Mouse (Mus musculus): ENCODE results near the gene Faah. TPM values are rescaled to one million over a fixed set of nuclear protein-coding genes. Genes with fewer than 3 reads are reported as not detected.

Gene Faah
- polyA plus RNA-seq, 1 experiment from 2014 or later, result 1.2 TPM

DNA sequence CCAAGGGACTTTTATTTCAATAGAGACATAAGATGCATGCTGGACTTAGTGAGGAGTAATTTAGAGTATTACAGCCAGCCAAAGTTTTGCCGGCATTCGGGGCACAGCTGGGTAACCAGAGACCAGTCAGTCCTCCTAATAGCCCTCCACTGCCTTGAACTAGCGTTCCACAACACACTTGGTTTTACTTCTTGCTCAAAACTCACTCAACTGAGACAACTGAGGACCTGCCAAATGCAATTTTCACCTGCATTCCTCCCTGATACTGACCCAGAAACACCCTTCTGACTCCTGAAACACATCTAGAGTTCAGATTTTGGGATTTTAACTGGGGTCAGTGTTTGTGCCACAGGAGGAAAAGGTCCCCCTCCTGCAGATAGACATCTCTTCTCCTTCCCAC, 1.3 kb downstream of the Faah start:
- no peak overlapping the region for H3K4me2 ChIP-seq (ENCODE audit: low read depth, low read length, severe bottlenecking)
- no peaks in the 10 kb centered on the region for H3K9me3 ChIP-seq (ENCODE audit: control insufficient read depth, low read length)
- peaks cover 2% of the 10 kb centered on the region for H3K4me1 ChIP-seq (replicated peaks; ENCODE audit: control insufficient read depth, insufficient read depth, low read length)
- no peak for DNase-seq (ENCODE audit: low spot score)
- H3K27ac ChIP-seq (ENCODE audit: low read depth, low read length), result no peak overlapping the region
- ATAC-seq (replicated peaks; ENCODE audit: low FRiP score), result no peak
- H3K36me3 ChIP-seq (ENCODE audit: control insufficient read depth, insufficient read depth, low read length), result no peaks in the 10 kb centered on the region
- 73% methylated on average over 3 of the region's 3 CpGs for WGBS
- peaks cover 44% of the 10 kb centered on the region for H3K27me3 ChIP-seq (ENCODE audit: control insufficient read depth, insufficient read depth, low read length)
- no peak overlapping the region for H3K4me3 ChIP-seq (ENCODE audit: low read depth, low read length)
- no peak overlapping the region for H3K9ac ChIP-seq (ENCODE audit: low read length)

DNA sequence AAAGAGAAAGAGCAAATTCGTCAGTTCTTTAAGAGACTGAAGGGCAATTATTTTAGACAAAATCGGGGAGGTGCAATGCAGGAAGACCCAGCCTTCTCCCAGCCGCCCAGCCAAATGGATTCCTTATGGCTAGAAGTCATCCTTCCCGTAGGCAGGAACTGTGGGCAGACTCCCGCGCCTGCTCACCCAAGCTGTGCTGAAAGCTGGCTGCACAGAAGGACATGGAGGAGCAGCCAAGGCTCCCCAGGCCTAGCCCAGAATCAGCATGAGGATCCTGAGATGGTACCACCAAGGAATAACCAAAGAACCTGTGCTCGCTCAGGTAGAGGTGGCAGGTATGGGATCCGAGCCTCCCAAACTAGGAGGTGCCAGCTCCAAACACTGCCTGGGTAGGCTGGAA, 1.7 kb downstream of the Faah start:
- Histone ChIP-seq H3K27me3 (ENCODE audit: control insufficient read depth, insufficient read depth, low read length) (peaks cover 45% of the 10 kb centered on the region), H3K4me1 (replicated peaks; ENCODE audit: control insufficient read depth, insufficient read depth, low read length) (peaks cover 2% of the 10 kb centered on the region), H3K36me3 (ENCODE audit: control insufficient read depth, insufficient read depth, low read length) (no peaks in the 10 kb centered on the region), H3K4me2 (ENCODE audit: low read depth, low read length, severe bottlenecking) (no peak overlapping the region), H3K9me3 (ENCODE audit: control insufficient read depth, low read length) (no peaks in the 10 kb centered on the region), H3K9ac (ENCODE audit: low read length) (no peak overlapping the region), H3K27ac (ENCODE audit: low read depth, low read length) (no peak overlapping the region), H3K4me3 (ENCODE audit: low read depth, low read length) (no peak overlapping the region)
- ATAC-seq (replicated peaks; ENCODE audit: low FRiP score) (no peak), DNase-seq (ENCODE audit: low spot score) (no peak)
- 64% methylated on average over 8 of the region's 8 CpGs for WGBS

DNA sequence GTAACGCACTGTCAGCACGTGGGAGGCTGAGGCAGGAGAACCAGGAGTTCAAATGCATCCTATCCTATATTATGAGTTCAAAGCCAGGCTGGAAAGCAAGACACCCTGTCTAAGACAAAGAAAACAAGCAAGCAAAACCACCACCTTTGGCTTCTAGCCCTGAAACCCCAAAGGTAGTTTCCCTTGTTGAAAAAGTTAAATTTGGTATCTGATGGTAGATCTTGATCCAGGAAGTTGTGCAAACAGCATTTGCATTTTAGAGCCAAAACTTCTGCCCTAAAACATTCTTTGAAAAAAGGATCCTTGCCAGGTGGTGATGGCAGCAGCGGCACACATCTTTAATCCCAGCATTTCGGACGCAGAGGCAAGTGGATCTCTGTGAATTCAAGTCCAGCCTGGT, 2.2 kb downstream of the Faah start:
- no peak overlapping the region for H3K9ac ChIP-seq (ENCODE audit: low read length)
- no peak overlapping the region for H3K27ac ChIP-seq (ENCODE audit: low read depth, low read length)
- no peak overlapping the region for H3K4me2 ChIP-seq (ENCODE audit: low read depth, low read length, severe bottlenecking)
- no peak for DNase-seq (ENCODE audit: low spot score)
- H3K4me3 ChIP-seq (ENCODE audit: low read depth, low read length), result no peak overlapping the region
- H3K36me3 ChIP-seq (ENCODE audit: control insufficient read depth, insufficient read depth, low read length), result no peaks in the 10 kb centered on the region
- H3K9me3 ChIP-seq (ENCODE audit: control insufficient read depth, low read length), result no peaks in the 10 kb centered on the region
- no peak for ATAC-seq (replicated peaks; ENCODE audit: low FRiP score)
- peaks cover 2% of the 10 kb centered on the region for H3K4me1 ChIP-seq (replicated peaks; ENCODE audit: control insufficient read depth, insufficient read depth, low read length)
- peaks cover 46% of the 10 kb centered on the region for H3K27me3 ChIP-seq (ENCODE audit: control insufficient read depth, insufficient read depth, low read length)
- 83% methylated on average over 5 of the region's 5 CpGs for WGBS

DNA sequence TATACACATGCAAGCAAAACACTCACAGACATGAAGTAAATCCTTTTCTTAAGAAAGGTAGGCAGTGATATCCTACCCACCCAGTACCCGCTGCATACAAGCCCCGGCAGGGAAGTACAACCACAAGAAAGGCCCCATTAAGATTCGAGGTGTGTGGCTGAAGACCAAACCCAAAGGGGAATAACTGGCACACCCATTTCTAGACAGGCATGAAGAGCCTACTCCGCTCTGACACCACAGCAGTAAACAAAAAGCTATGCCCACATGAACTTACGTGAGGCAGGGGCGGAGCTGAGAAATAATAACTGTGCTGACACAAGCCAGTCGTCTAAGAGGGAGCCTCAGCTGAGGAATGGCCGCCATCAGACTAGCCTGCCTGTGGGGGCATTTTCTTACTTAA, 7.5 kb downstream of the Faah start:
- no peaks in the 10 kb centered on the region for H3K9me3 ChIP-seq (ENCODE audit: control insufficient read depth, low read length)
- peaks cover 8% of the 10 kb centered on the region; the same call in 1 of the 2 replicates for H3K27me3 ChIP-seq (ENCODE audit: control insufficient read depth, insufficient read depth, low read length)
- H3K36me3 ChIP-seq (ENCODE audit: control insufficient read depth, insufficient read depth, low read length), result no peaks in the 10 kb centered on the region
- H3K9ac ChIP-seq (ENCODE audit: low read length), result no peak overlapping the region
- H3K4me1 ChIP-seq (replicated peaks; ENCODE audit: control insufficient read depth, insufficient read depth, low read length), result no peaks in the 10 kb centered on the region
- H3K27ac ChIP-seq (ENCODE audit: low read depth, low read length), result no peak overlapping the region
- H3K4me3 ChIP-seq (ENCODE audit: low read depth, low read length), result no peak overlapping the region
- DNase-seq (ENCODE audit: low spot score), result no peak
- WGBS, result 81% methylated on average over 8 of the region's 8 CpGs
- no peak overlapping the region for H3K4me2 ChIP-seq (ENCODE audit: low read depth, low read length, severe bottlenecking)
- no peak for ATAC-seq (replicated peaks; ENCODE audit: low FRiP score)

DNA sequence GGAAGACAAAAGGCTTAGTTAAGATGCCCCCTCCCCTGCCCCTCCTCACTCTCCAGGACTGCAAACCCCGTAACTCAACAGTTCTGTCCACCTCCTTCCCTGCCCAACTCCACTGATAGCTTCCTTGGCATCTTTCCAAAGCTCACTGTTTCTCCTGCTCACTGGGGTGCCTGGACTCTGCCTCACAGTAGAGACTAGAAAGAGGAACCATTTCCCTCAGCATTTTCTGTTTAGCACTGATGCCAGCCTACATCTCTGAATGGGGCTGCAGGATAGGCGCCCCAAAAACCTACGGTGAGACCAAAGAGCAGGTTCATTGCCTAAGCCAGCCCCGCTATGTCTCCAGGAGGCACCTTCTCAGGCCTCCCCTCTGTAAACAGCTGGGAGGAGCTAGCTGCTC, 16.5 kb downstream of the Faah start:
- no peak for ATAC-seq (replicated peaks; ENCODE audit: low FRiP score)
- H3K27ac ChIP-seq (ENCODE audit: low read depth, low read length), result no peak overlapping the region
- no peak overlapping the region for H3K4me3 ChIP-seq (ENCODE audit: low read depth, low read length)
- no peak for DNase-seq (ENCODE audit: low spot score)
- H3K4me1 ChIP-seq (replicated peaks; ENCODE audit: control insufficient read depth, insufficient read depth, low read length), result no peaks in the 10 kb centered on the region
- no peaks in the 10 kb centered on the region for H3K36me3 ChIP-seq (ENCODE audit: control insufficient read depth, insufficient read depth, low read length)
- 68% methylated on average over 4 of the region's 4 CpGs for WGBS
- H3K4me2 ChIP-seq (ENCODE audit: low read depth, low read length, severe bottlenecking), result no peak overlapping the region
- H3K27me3 ChIP-seq (ENCODE audit: control insufficient read depth, insufficient read depth, low read length), result no peaks in the 10 kb centered on the region
- H3K9ac ChIP-seq (ENCODE audit: low read length), result no peak overlapping the region
- no peaks in the 10 kb centered on the region for H3K9me3 ChIP-seq (ENCODE audit: control insufficient read depth, low read length)

DNA sequence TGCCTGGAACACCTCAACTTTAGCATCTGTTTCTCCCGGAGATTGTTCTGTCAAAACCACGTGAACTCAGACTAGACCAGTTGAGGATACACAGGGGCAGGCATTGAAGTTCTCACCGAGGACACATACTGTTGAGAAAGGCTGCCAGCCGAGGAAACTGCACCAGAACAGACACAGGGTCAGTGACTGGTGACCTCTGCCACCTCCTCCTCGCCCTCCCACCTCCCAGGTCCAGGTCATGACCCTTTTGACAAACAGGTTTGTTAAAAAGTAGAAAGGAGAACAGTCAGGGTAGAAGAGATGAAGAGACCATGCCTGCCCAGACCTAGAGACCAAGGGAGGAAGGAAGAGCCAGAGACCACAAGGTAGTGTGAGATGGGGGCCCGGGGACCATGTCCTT, 17.1 kb downstream of the Faah start:
- H3K9me3 ChIP-seq (ENCODE audit: control insufficient read depth, low read length), result no peaks in the 10 kb centered on the region
- H3K4me3 ChIP-seq (ENCODE audit: low read depth, low read length), result no peak overlapping the region
- DNase-seq (ENCODE audit: low spot score) (no peak), ATAC-seq (replicated peaks; ENCODE audit: low FRiP score) (no peak)
- H3K27ac ChIP-seq (ENCODE audit: low read depth, low read length), result no peak overlapping the region
- H3K36me3 ChIP-seq (ENCODE audit: control insufficient read depth, insufficient read depth, low read length), result no peaks in the 10 kb centered on the region
- no peak overlapping the region for H3K9ac ChIP-seq (ENCODE audit: low read length)
- 59% methylated on average over 6 of the region's 6 CpGs for WGBS
- no peaks in the 10 kb centered on the region for H3K4me1 ChIP-seq (replicated peaks; ENCODE audit: control insufficient read depth, insufficient read depth, low read length)
- H3K27me3 ChIP-seq (ENCODE audit: control insufficient read depth, insufficient read depth, low read length), result no peaks in the 10 kb centered on the region
- H3K4me2 ChIP-seq (ENCODE audit: low read depth, low read length, severe bottlenecking), result no peak overlapping the region

DNA sequence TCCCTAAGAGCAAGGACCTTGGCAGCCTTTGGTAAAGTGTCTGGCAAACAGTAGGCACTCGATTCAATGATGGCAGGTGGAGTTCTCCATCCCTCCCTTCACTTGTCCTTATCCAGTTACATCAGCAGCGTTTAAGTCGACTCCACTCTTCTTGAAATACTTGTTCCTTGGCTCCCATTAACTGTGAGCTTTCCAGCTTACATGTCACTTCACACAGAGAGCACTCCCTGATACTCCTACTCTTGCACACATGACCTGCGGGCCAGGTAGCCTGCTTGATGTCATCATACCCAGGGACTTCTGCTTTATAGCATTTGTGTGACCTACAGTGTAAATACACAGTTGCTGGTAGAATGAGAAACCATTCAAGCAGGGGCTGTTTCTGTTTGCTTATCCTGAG, 21.0 kb downstream of the Faah start:
- Histone ChIP-seq H3K9me3 (ENCODE audit: control insufficient read depth, low read length) (no peaks in the 10 kb centered on the region), H3K36me3 (ENCODE audit: control insufficient read depth, insufficient read depth, low read length) (no peaks in the 10 kb centered on the region), H3K4me3 (ENCODE audit: low read depth, low read length) (no peak overlapping the region), H3K4me1 (replicated peaks; ENCODE audit: control insufficient read depth, insufficient read depth, low read length) (no peaks in the 10 kb centered on the region), H3K9ac (ENCODE audit: low read length) (no peak overlapping the region), H3K27ac (ENCODE audit: low read depth, low read length) (no peak overlapping the region), H3K4me2 (ENCODE audit: low read depth, low read length, severe bottlenecking) (no peak overlapping the region), H3K27me3 (ENCODE audit: control insufficient read depth, insufficient read depth, low read length) (no peaks in the 10 kb centered on the region)
- DNase-seq (ENCODE audit: low spot score) (no peak), ATAC-seq (replicated peaks; ENCODE audit: low FRiP score) (no peak)
- 77% methylated on average over 4 of the region's 4 CpGs for WGBS

DNA sequence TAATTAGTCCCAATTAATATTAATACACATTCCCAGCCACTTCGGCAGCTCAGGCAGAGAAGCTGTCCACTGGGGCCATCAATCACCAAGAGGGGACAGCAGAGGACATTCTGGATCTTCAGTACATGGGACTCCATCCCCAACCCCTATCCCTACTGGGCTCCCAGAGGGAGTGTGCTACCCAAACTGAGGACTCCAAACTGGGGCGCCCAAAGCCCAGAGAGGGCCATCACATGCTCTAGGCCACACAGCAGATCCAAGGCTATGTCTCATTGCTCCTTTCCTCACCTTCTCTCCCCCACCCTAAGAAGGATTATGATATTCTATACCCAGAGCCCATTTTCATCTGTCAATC, 22.4 kb downstream of the Faah start:
- no peak overlapping the region for H3K9ac ChIP-seq (ENCODE audit: low read length)
- H3K9me3 ChIP-seq (ENCODE audit: control insufficient read depth, low read length), result no peaks in the 10 kb centered on the region
- H3K4me3 ChIP-seq (ENCODE audit: low read depth, low read length), result no peak overlapping the region
- DNase-seq (ENCODE audit: low spot score), result no peak
- ATAC-seq (replicated peaks; ENCODE audit: low FRiP score), result no peak
- 80% methylated on average over 2 of the region's 2 CpGs for WGBS
- no peak overlapping the region for H3K27ac ChIP-seq (ENCODE audit: low read depth, low read length)
- no peaks in the 10 kb centered on the region for H3K36me3 ChIP-seq (ENCODE audit: control insufficient read depth, insufficient read depth, low read length)
- H3K4me1 ChIP-seq (replicated peaks; ENCODE audit: control insufficient read depth, insufficient read depth, low read length), result no peaks in the 10 kb centered on the region
- H3K27me3 ChIP-seq (ENCODE audit: control insufficient read depth, insufficient read depth, low read length), result no peaks in the 10 kb centered on the region
- no peak overlapping the region for H3K4me2 ChIP-seq (ENCODE audit: low read depth, low read length, severe bottlenecking)

DNA sequence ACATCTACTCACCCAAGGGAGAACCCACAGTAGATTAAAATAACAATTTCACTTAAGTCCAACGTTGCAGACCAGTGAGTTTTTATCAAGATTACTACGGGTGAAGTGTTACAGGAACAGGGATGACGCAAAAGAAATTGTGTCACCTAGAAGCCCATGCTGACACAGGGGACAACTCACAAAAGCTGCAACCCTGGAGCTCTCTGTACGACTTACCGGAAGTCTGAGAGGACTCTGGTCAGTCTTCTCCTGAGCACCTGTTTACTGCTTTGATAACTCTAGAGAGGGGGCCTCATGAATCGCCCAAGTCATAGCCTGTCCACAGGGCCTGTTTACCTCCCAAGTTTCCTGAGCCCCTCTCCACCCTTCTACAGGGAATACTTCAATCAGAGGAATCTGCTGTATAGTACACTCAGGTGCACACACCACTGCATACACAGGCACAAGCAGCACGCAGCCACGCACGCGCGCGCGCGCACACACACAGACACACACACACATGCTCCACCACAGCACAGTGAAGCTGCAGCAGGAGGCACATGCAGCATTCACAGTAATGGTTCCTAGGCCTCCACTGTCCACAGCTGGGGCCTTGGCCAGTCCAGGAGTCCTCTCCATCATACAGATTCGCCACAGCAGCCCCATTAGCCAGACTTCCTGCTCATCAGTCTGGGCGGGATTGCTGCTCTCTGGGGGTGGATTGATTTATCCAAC, 22.9 kb downstream of the Faah start:
- Histone ChIP-seq H3K4me1 (replicated peaks; ENCODE audit: control insufficient read depth, insufficient read depth, low read length) (no peaks in the 10 kb centered on the region), H3K4me2 (ENCODE audit: low read depth, low read length, severe bottlenecking) (no peak overlapping the region), H3K27me3 (ENCODE audit: control insufficient read depth, insufficient read depth, low read length) (no peaks in the 10 kb centered on the region), H3K9me3 (ENCODE audit: control insufficient read depth, low read length) (no peaks in the 10 kb centered on the region), H3K9ac (ENCODE audit: low read length) (no peak overlapping the region), H3K27ac (ENCODE audit: low read depth, low read length) (no peak overlapping the region), H3K4me3 (ENCODE audit: low read depth, low read length) (no peak overlapping the region), H3K36me3 (ENCODE audit: control insufficient read depth, insufficient read depth, low read length) (no peaks in the 10 kb centered on the region)
- WGBS, result 91% methylated on average over 16 of the region's 16 CpGs
- ATAC-seq (replicated peaks; ENCODE audit: low FRiP score) (no peak), DNase-seq (ENCODE audit: low spot score) (no peak)

Measured in forebrain, embryonic 11.5 days (tissue).